In genomic region chr19:7557844-7558243, GRCm38 (mm10) we compare ENCODE assay signal across 7 mouse cellular contexts. TPM values are rescaled to one million over a fixed set of nuclear protein-coding genes. Genes with fewer than 3 reads are reported as not detected.
DNase-seq lines count a peak whose midpoint lies in the region; ATAC-seq and TF ChIP-seq lines count a peak whose summit lies in the region.

No protein-coding gene starts in this region.

- peak overlapping the region; percentile 62 for H3K4me2 ChIP-seq in forebrain, embryonic 14.5 days (ENCODE audit: low read length)
- peak overlapping the region; percentile 63 for H3K4me2 ChIP-seq in stomach, embryonic 14.5 days (replicated peaks; ENCODE audit: low read depth, low read length)

- no peaks in the 10 kb centered on the region for H3K27me3 ChIP-seq in forebrain, embryonic 14.5 days (replicated peaks; ENCODE audit: control insufficient read depth, insufficient read depth, low read length)
- H3K27me3 ChIP-seq in liver, adult 2 months (ENCODE audit: control insufficient read depth, insufficient read depth, low read length) = no peaks in the 10 kb centered on the region
- H3K27me3 ChIP-seq in stomach, embryonic 14.5 days (ENCODE audit: control insufficient read depth, insufficient read depth, low read length) = no peaks in the 10 kb centered on the region

- no peak for TF ChIP-seq CTCF in liver, adult 2 months (IDR thresholded peaks at IDR 0.05; ENCODE audit: low read depth, low read length)

- H3K9ac ChIP-seq in forebrain, embryonic 14.5 days (ENCODE audit: low read length) = peak overlapping the region; percentile 55
- H3K9ac ChIP-seq in liver, adult 2 months (ENCODE audit: low read depth, low read length) = peak overlapping the region; percentile 53
- H3K9ac ChIP-seq in stomach, embryonic 14.5 days (replicated peaks; ENCODE audit: low read depth, low read length) = peak overlapping the region; percentile 33; the same call in 1 of the 2 replicates

- WGBS in forebrain, embryonic 14.5 days = 1% methylated on average over 4 of the region's 4 CpGs
- 10% methylated on average over 4 of the region's 4 CpGs for WGBS in liver, adult 2 months
- 12% methylated on average over 4 of the region's 4 CpGs for WGBS in stomach, embryonic 14.5 days

- DNase-seq in thymus, postnatal 0 days (ENCODE audit: low spot score) = peak; percentile 23
- DNase-seq in thymus, postnatal 25 days = no peak
- no peak for DNase-seq in forebrain, embryonic 14.5 days (ENCODE audit: low spot score)
- no peak for DNase-seq in liver, adult 2 months (ENCODE audit: extremely low read depth, low read depth, low spot score)
- DNase-seq in cerebellum, postnatal 10 days = no peak
- DNase-seq in kidney, postnatal 36 days = no peak

- no peak overlapping the region for H3K27ac ChIP-seq in forebrain, embryonic 14.5 days (ENCODE audit: low read depth, low read length)
- H3K27ac ChIP-seq in liver, adult 2 months (replicated peaks; ENCODE audit: insufficient read depth, low read depth, low read length) = no peak overlapping the region
- H3K27ac ChIP-seq in stomach, embryonic 14.5 days (ENCODE audit: low read length) = no peak overlapping the region

- H3K4me1 ChIP-seq in forebrain, embryonic 14.5 days (ENCODE audit: control insufficient read depth, insufficient read depth, low read length) = peaks cover 10% of the 10 kb centered on the region
- H3K4me1 ChIP-seq in liver, adult 2 months (ENCODE audit: control insufficient read depth, insufficient read depth, low read length) = peaks cover 1% of the 10 kb centered on the region; the same call in 1 of the 2 replicates
- peaks cover 4% of the 10 kb centered on the region; the same call in 1 of the 2 replicates for H3K4me1 ChIP-seq in stomach, embryonic 14.5 days (ENCODE audit: control insufficient read depth, insufficient read depth, low read length)

- H3K79me2 ChIP-seq in liver, adult 2 months (ENCODE audit: control insufficient read depth, insufficient read depth, low read length) = no peaks in the 10 kb centered on the region

- H3K9me3 ChIP-seq in forebrain, embryonic 14.5 days (replicated peaks; ENCODE audit: control insufficient read depth, low read length) = no peaks in the 10 kb centered on the region
- no peaks in the 10 kb centered on the region for H3K9me3 ChIP-seq in stomach, embryonic 14.5 days (ENCODE audit: control insufficient read depth, low read depth, low read length)

- no peaks in the 10 kb centered on the region for H3K36me3 ChIP-seq in forebrain, embryonic 14.5 days (ENCODE audit: control insufficient read depth, insufficient read depth, low read length)
- no peaks in the 10 kb centered on the region for H3K36me3 ChIP-seq in liver, adult 2 months (ENCODE audit: control insufficient read depth, insufficient read depth, low read length)
- no peaks in the 10 kb centered on the region for H3K36me3 ChIP-seq in stomach, embryonic 14.5 days (ENCODE audit: control insufficient read depth, insufficient read depth, low read length)

- peak overlapping the region; percentile 29 for H3K4me3 ChIP-seq in forebrain, embryonic 14.5 days (ENCODE audit: low read depth, low read length)
- peak overlapping the region; percentile 67 for H3K4me3 ChIP-seq in liver, adult 2 months (ENCODE audit: insufficient read depth, low read depth, low read length)
- peak overlapping the region; percentile 36 for H3K4me3 ChIP-seq in stomach, embryonic 14.5 days (ENCODE audit: low read depth, low read length)

- TF ChIP-seq POLR2A in liver, adult 2 months (IDR thresholded peaks at IDR 0.05; ENCODE audit: extremely low read depth, insufficient read depth, low read length) = no peak

- no peak for ATAC-seq in forebrain, embryonic 14.5 days
- ATAC-seq in stomach, embryonic 14.5 days (ENCODE audit: insufficient number of reproducible peaks, insufficient read depth, low FRiP score, low read depth) = no peak

RNA-seq across cellular contexts. Expression of gene Pla2g16, which starts 0.6 kb away (rescaled TPM):
- polyA plus RNA-seq in thymus, postnatal 0 days (2015; fragmentation: Nextera tagmentation; extraction: Ambion mirVana) = 27.1 and 28.4 TPM in 2 replicates
- 4.6 and 5.5 TPM in 2 replicates for polyA plus RNA-seq in forebrain, embryonic 14.5 days (2014; fragmentation: Nextera tagmentation; extraction: Ambion mirVana)
- 6.3 and 9.7 TPM in 2 replicates for total RNA-seq in liver, adult 2 months (2014; rRNA removed)
- polyA plus RNA-seq in liver, adult 2 months (2012; rRNA removed) = 4.3 and 6.5 TPM in 2 replicates
- 7.6 and 8.1 TPM in 2 replicates for polyA plus RNA-seq in stomach, embryonic 14.5 days (2014; fragmentation: Nextera tagmentation; extraction: Ambion mirVana)

RNA-seq across cellular contexts. Expression of gene Lgals12, which starts 49.1 kb away (rescaled TPM):
- 0.12 and 0.26 TPM in 2 replicates for polyA plus RNA-seq in thymus, postnatal 0 days (2015; fragmentation: Nextera tagmentation; extraction: Ambion mirVana)
- polyA plus RNA-seq in forebrain, embryonic 14.5 days (2014; fragmentation: Nextera tagmentation; extraction: Ambion mirVana) = 0.14 and 0.20 TPM in 2 replicates
- total RNA-seq in liver, adult 2 months (2014; rRNA removed) = not detected in 2 replicates
- not detected in 2 replicates for polyA plus RNA-seq in liver, adult 2 months (2012; rRNA removed)
- polyA plus RNA-seq in stomach, embryonic 14.5 days (2014; fragmentation: Nextera tagmentation; extraction: Ambion mirVana) = 1.5 and 2.4 TPM in 2 replicates

RNA-seq across cellular contexts. Expression of gene Hrasls5, which starts 54.5 kb away (rescaled TPM):
- polyA plus RNA-seq in thymus, postnatal 0 days (2015; fragmentation: Nextera tagmentation; extraction: Ambion mirVana) = 0.13 and 0.17 TPM in 2 replicates
- polyA plus RNA-seq in forebrain, embryonic 14.5 days (2014; fragmentation: Nextera tagmentation; extraction: Ambion mirVana) = not detected in 2 replicates
- total RNA-seq in liver, adult 2 months (2014; rRNA removed) = not detected in 2 replicates
- not detected in 2 replicates for polyA plus RNA-seq in liver, adult 2 months (2012; rRNA removed)
- not detected in 2 replicates for polyA plus RNA-seq in stomach, embryonic 14.5 days (2014; fragmentation: Nextera tagmentation; extraction: Ambion mirVana)
